Mouse (Mus musculus) C2C12 (cell line): ENCODE results near the gene Ube2q2. TPM values are rescaled to one million over a fixed set of nuclear protein-coding genes. Genes with fewer than 3 reads are reported as not detected.

Experiments used
- H3K27me3 ChIP-seq: one replicate; pipeline ENCODE4 v1.6.1; 2011; ENCODE audit not compliant: control insufficient read depth, insufficient read depth, insufficient read length
- H3K36me3 ChIP-seq: one replicate; pipeline ENCODE4 v1.6.1; 2011; ENCODE audit not compliant: control insufficient read depth, insufficient read depth
- H3K4me3 ChIP-seq: one replicate; pipeline ENCODE4 v1.5.1; 2011; ENCODE audit warnings: mild to moderate bottlenecking, control low read depth; ENCODE audit not compliant: poor library complexity, insufficient read depth, severe bottlenecking
- H3K79me2 ChIP-seq: one replicate; pipeline ENCODE4 v1.6.1; 2011; ENCODE audit not compliant: control insufficient read depth, insufficient read depth
- H3K79me3 ChIP-seq: one replicate; pipeline ENCODE4 v1.6.1; 2011; ENCODE audit warnings: low read depth, control low read depth
- H3ac ChIP-seq: one replicate; pipeline ENCODE3; 2011; ENCODE audit warnings: low read depth; ENCODE audit not compliant: control insufficient read depth, insufficient read length
- CEBPB ChIP-seq: IDR thresholded peaks from one replicate; pipeline ENCODE4 v1.6.1; 2011; ENCODE audit warnings: low read depth, mild to moderate bottlenecking, control low read depth, moderate library complexity
- CTCF ChIP-seq: IDR thresholded peaks from one replicate; pipeline ENCODE4 v1.5.1; 2011; ENCODE audit not compliant: control insufficient read depth, insufficient read depth, insufficient read length
- FOSL1 ChIP-seq: IDR thresholded peaks from one replicate; pipeline ENCODE4 v1.8.0; 2011; ENCODE audit warnings: mild to moderate bottlenecking, low read length; ENCODE audit not compliant: poor library complexity, insufficient read depth, severe bottlenecking
- MAX ChIP-seq: IDR thresholded peaks from one replicate; pipeline ENCODE4 v1.6.1; 2011; ENCODE audit warnings: mild to moderate bottlenecking, control low read depth
- MYOD1 ChIP-seq: IDR thresholded peaks from one replicate; pipeline ENCODE4 v1.6.1; 2011; ENCODE audit warnings: low read depth; ENCODE audit not compliant: control insufficient read depth, insufficient read length
- MYOG ChIP-seq: IDR thresholded peaks from one replicate; pipeline ENCODE4 v1.6.1; 2011; ENCODE audit not compliant: control insufficient read depth, insufficient read length; ENCODE audit errors: extremely low read depth
- USF1 ChIP-seq: IDR thresholded peaks from one replicate; pipeline ENCODE4 v1.6.1; 2011; ENCODE audit warnings: low read depth, mild to moderate bottlenecking, control low read depth, moderate library complexity
- polyA plus RNA-seq: library from polyadenylated mRNA; unstranded; fragments of >200 nt; fragmentation: generic; extraction: Trizol; gene quantifications from one replicate; pipeline ENCODE4 v1.2.1, GENCODE M21; 2012; ENCODE audit warnings: missing spikeins

The Ube2q2 gene
- polyA plus RNA-seq, 1 experiment, result 6.3 TPM

- no peak overlapping the region for H3K4me3 ChIP-seq
- H3K79me2 ChIP-seq, result peaks cover 15% of the 10 kb centered on the region
- TF ChIP-seq MAX (no peak), CEBPB (no peak)
- peaks cover 56% of the 10 kb centered on the region for H3K36me3 ChIP-seq
- H3K79me3 ChIP-seq, result peaks cover 5% of the 10 kb centered on the region
- H3ac ChIP-seq, result no peak overlapping the region
- H3K27me3 ChIP-seq, result no peaks in the 10 kb centered on the region
Measured at GRCm38 (mm10) chr9:55215648-55216047, 67.0 kb downstream of the Ube2q2 start.

GRCm38 (mm10) chr9:55216078-55216477 is 67.4 kb downstream of the Ube2q2 start:
- Histone ChIP-seq H3K4me3 (no peak overlapping the region), H3ac (no peak overlapping the region), H3K27me3 (no peaks in the 10 kb centered on the region), H3K36me3 (peaks cover 56% of the 10 kb centered on the region), H3K79me2 (peaks cover 11% of the 10 kb centered on the region), H3K79me3 (peaks cover 3% of the 10 kb centered on the region)
- TF ChIP-seq USF1 (no peak), MAX (no peak), CTCF (no peak), FOSL1 (no peak), MYOD1 (no peak), MYOG (no peak), CEBPB (no peak)

- Histone ChIP-seq H3K36me3 (peaks cover 68% of the 10 kb centered on the region), H3K79me3 (no peaks in the 10 kb centered on the region), H3K4me3 (no peak overlapping the region), H3ac (no peak overlapping the region), H3K79me2 (no peaks in the 10 kb centered on the region), H3K27me3 (no peaks in the 10 kb centered on the region)
- TF ChIP-seq MYOD1, result no peak
- no peak for TF ChIP-seq MAX
- TF ChIP-seq MYOG, result no peak
- no peak for TF ChIP-seq USF1
- TF ChIP-seq CTCF, result no peak
- TF ChIP-seq CEBPB, result no peak
- TF ChIP-seq FOSL1, result no peak
Measured at GRCm38 (mm10) chr9:55217381-55217780, 68.7 kb downstream of the Ube2q2 start.

GRCm38 (mm10) chr9:55225165-55225737 is 76.6 kb downstream of the Ube2q2 start:
- Histone ChIP-seq H3K27me3 (no peaks in the 10 kb centered on the region), H3K79me3 (no peaks in the 10 kb centered on the region), H3K4me3 (no peak overlapping the region), H3K79me2 (no peaks in the 10 kb centered on the region), H3K36me3 (peaks cover 37% of the 10 kb centered on the region), H3ac (no peak overlapping the region)
- no peak for TF ChIP-seq CTCF

- no peak overlapping the region for H3K4me3 ChIP-seq
- H3K79me3 ChIP-seq, result no peaks in the 10 kb centered on the region
- H3ac ChIP-seq, result no peak overlapping the region
- H3K36me3 ChIP-seq, result peaks cover 36% of the 10 kb centered on the region
- H3K27me3 ChIP-seq, result no peaks in the 10 kb centered on the region
- no peaks in the 10 kb centered on the region for H3K79me2 ChIP-seq
- TF ChIP-seq CTCF (no peak), FOSL1 (no peak), MYOD1 (no peak), CEBPB (no peak), MAX (no peak), USF1 (no peak), MYOG (no peak)
Measured at GRCm38 (mm10) chr9:55226251-55226650, 77.6 kb downstream of the Ube2q2 start.

DNA sequence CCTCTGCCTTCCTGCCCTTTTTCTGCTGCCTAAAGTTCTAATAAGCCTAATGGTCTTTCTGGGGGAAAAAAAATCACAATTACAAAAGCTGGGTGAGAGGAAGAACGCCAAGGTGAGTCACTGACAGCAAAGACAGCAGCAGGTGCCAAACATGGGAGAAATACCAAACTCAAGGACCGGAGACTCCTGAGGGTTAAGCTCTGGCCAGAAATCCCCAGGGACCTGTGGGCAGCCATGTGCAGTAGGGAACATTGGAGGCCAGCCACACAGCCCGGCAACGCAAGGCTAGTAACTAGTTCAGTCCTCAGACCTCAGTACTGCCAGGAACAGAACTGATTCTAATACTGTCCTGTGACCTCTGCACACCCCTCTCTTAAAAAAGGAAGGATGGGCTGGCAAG is 79.5 kb downstream of the Ube2q2 start:
- Histone ChIP-seq H3ac (no peak overlapping the region), H3K36me3 (peaks cover 19% of the 10 kb centered on the region), H3K27me3 (peaks cover 6% of the 10 kb centered on the region), H3K79me2 (no peaks in the 10 kb centered on the region), H3K79me3 (no peaks in the 10 kb centered on the region), H3K4me3 (no peak overlapping the region)
- TF ChIP-seq MYOD1 (peak; percentile 70), MAX (peak; percentile 72), CTCF (no peak)
